Mouse (Mus musculus): Measurements from ENCODE around the gene Polr1d.

Polr1d gene

DNA sequence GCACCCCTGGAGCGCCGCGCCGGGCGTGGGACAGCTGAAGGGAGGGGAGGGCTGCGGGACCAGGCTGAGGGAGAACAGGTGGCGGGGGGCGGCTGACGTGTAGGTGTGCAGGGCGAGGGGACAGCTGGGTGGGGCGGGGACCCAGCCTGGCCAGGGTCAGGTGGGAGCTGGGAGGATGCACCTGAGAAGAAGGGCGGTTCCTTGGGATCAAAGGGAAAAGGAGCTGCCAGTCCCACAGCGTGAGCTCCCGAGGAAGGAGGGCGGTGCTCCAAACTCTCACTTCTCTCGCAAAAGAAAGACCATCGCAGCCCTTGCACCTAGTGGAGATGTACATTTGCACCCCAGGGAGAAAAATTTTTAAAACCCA lies at the start of gene Polr1d:
Gene Polr1d (plus strand): TSS at position 252 of the 367 bp plus-strand sequence.
- DNase-seq: no peak

DNA sequence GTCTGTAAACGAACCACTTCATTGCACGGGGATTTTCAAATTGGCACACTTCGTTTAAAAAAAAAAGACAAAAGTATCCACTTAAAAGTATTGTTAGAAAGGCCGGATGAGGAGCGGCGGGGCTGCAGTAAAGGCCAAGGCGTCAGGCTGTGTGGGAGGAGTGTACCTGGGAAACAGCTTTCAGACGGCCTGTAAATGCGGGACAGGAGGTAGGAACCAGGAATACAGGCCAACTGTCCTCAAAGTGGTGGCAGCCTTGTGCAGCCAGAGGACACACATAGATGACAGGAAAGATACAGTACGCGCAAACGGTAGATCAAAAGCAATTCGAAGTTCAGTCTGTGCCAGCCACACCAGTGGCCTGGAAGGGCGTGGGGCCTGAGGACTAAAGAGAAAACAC lies 45.6 kb upstream of the Polr1d start:
- no peak for DNase-seq

DNA sequence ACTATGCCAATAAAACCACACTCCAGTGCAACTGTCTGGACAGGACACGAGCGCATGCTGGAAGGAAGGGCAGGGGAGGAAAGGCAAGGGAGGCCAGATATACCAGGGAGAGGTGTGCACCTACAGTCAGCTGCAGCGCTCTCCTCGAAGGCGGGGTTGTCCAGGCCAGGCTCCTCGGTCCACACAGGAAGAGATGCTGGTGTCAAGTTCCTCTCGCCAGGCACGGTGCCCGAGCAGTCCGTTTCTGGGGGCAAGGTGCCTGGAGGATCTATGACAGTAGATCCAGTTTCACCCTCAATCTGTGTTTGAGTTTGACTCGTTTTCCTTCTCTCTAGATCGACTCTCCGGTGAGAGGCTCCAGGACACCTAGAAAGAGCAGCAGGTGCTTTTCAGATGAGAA lies 43.7 kb upstream of the Polr1d start:
- no peak for DNase-seq

DNA sequence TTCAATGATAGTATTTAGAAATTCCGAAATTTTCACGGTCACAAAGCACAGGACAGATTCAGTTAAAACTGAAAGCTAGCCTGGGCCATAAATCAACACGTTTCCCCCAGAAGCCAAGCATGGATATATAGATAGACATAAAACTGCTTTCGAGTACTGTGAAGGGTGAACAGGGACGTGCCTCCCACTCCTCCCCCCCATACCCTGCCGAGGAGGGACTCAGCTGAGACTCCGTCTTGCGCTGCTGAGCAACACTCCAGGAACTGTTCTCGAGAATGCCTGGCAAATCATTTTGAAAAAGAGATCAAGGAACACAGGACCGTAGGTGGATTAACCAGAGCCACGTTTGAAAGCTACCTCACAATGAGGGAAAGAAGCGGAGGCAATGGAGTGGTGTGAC lies 42.6 kb upstream of the Polr1d start:
- no peak for DNase-seq

DNA sequence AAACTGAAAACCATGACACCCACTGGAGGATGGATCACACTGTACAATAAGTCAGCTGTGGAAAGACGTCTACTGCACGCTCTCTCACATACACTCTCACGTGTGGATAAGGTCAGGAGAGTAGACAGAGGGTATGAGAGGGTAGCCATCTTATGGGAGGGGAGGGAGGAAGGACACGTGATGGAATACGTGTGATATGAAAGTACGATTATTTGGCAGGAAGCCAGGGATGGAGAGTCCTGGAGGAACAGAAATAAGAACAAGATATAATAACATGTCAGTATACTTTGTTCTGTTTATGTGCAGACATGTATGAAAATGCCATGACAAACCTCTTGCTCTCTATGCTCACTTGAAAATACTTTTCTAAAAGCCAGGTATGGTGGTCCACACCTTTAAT lies 41.5 kb upstream of the Polr1d start:
- DNase-seq: no peak

DNA sequence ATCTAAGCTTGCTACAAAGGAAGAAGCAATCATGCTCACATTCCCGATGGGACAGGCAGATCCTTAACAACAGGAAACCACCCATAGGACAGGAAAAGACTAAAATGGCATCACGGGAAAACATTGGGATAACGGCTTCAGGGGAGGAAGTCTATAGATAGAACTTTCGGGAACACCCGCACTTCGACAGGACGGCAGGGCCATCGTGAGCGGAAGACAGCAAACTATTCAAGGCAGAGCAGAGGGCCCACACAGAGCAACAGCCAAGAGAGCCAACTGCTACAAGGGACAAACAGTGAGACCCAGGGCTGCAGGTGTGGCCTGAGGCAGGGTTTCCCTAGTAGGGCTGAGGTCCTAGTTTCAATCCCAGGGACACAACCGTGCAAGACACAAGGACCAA lies 40.8 kb upstream of the Polr1d start:
- no peak for DNase-seq

DNA sequence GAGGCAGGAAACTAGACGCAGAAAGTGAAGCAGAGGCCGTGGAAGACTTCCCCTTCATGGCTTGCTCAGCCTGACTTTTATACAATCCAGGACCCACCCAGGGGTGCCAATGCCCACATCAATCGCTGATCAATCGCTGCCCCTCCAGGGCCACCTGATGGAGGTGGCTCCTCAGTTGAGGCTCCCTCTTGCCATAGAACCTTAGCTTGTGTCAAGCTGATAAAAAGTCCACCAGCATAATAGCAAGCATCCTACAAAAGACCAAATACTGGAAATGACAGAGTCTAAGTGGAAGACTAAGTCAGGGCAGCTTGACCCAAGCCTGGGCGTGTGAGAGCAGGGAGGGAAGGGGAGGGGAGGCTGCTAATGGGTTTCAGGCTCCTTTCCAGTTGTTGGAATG lies 40.2 kb upstream of the Polr1d start:
- DNase-seq: no peak

DNA sequence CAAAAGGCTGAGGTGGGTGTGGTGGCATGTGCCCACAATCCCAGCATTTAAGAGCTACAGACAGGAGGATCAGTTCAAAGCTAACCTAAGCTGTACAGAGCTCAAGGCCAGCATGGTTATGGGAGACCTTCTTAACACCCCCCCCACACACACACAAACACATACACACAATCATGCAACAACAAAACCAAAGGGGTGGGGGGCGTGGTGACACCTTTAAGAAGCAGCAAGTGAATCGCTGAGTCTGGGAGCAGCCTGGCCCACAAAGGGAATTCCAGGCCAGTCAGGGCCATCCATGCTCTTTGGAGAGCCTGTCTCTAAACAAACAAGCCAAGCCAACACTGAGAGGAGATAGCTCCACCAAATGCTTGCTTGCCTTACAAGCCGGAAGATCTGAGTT lies 39.2 kb upstream of the Polr1d start:
- DNase-seq: no peak

DNA sequence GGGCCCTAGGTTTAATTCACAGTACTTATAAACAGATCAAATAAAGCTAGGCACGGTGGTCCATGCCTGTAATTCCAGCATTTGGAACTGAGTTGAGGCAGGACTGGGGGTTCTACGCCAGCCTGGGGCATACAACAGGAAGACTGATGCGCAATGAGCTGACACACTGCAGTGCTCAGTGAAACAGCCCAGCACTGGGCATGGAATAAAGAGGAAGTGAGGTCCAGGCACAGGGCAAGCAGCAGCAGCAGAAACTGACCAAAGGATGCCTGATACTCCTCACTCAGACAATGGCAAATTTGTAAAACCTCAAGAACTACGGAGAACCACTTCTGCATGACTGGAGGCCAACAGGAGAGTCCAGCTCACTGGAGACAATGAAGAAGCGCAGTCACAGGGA lies 37.5 kb upstream of the Polr1d start:
- DNase-seq: no peak

DNA sequence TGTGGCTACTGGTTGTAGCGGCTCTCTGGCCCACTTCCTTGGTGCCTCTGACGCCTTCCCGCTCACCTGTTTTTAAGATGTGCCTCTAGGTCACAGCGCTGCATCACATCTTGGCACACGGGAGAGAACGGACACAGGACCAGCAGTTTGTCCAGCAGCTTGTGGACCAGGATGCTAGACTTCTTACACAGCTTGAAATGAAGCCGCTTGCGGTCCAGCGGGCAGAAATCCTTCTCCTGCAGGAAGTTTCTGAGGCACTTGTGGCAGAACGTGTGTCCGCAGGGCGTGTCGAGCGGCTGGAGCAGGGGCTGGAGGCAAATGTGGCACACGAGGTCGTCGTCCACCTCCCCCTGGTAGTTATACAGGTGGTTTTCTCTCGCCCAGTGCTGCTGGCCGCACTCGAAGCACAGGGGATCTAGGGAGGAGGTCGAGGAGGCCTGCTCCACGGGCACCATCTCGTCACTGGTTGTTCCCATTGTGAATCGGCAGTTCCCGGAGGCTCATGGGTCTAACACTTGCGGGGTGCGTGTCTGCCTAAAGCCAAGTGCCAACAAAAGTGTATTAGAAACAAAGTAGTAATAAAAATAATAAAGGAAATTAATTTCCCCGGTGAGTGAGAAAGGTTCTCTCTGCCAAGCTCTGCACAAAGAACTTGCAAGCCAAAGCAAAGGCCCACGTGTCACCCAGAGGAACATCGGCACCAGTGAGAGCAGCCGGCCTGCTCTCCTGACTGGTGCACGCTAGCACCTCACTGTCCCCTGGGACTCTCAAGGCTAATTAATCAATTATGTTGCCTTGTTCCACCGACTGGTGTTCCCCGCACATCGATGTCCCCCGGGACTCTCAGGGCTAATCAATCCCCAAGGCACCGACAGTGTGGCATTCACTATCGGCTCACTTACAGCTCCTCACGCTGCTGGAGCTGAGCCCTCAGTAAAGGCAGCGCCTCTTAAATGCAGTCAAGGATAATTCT lies 34.6 kb upstream of the Polr1d start:
- DNase-seq: no peak

DNA sequence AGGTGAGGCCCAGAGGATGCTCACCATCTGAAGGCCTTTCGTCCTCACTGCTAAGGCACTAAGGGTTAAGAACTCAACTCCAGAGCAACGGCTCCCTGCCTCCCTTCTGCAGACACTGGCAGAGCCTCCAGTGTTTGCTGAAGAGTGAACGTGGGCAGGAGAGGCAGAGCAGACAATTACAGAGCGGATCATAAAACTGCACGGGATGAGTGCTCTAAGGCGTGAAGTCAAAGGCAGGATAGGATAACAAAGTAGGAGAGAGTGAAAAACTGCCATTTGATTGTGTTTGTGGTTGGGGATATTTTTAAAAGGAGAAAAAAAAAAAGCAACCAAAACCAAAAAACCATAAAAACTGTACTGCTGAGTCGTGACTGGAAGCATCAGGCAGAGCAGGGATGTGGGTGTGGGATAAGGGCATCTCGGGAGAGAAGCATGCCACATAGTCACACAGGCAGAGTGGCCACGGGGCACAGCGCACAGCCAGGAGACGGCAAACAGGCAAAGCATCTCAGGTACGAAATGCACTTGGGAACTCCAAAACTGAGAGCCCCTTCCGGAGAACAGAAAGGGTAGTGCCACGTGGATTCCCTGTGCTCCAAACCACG lies 33.5 kb upstream of the Polr1d start:
- DNase-seq: no peak

DNA sequence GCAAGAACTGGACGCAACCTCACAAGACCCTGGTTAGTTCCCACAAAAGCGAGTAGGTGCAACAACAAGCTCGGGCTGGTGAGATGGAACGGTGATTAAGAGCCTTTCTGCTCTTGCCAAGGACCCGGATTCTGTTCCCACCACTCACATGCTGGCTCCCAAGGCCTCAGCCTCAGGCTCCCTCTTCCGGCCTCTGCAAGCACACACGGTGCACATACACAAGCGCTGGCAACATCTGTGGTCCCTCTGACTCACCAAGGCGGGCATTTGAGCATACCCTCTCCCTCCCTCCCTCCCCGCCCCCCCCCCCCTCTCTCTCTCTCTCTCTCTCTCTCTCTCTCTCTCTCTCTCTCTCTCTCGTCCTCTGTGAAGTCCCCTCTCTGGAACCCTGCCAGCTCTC lies 31.5 kb upstream of the Polr1d start:
- no peak for DNase-seq

DNA sequence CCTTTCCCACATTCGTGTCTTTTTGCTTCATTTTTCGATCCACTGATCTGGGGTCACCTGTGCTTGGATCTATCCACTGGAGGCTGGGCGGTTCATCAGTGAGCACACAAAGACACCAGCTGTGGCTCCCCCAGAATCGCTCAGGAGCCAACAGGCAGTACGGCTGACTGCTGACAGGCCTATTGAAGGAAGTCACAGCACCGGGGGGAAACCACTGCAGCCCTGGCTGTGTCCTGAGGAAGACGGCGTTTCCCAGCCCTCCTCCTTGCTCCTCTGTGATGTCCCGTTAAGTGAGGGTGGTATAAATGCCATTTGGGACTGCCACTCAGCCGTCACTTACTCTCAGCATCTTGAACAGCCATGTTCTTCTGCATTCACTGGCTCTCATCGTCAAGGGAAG lies 30.9 kb upstream of the Polr1d start:
- DNase-seq: no peak

DNA sequence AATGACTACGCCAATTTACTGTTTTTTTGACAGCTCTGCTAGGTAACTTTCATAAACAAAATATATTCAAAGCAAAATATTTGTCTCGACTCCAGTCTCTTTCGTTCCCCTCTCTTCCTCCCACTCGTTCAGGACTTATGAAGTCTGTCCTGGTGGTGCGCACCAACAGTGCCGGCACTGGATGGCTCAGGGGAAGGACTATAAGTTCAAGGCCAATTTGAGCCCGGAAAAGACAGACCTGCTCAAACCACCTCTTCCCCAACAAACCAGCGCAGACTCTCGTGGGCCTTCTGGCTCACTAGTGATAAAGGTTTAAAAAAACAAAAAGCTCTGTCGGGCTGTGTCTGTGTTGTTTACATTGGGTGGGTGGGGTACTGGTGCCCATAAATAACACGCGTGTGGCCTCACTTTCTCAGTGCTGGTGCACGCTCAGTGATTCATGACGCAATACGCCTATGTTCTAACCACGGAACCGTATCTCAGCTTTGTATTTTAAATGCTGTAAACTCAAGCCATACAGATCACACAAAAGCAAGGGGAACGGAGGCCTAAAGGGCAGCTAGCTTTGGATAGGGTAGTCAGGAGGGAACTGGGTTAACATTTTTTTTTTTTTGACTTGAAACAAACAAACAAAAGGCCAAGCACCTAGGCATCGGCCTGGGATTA lies 27.2 kb upstream of the Polr1d start:
- DNase-seq: no peak

DNA sequence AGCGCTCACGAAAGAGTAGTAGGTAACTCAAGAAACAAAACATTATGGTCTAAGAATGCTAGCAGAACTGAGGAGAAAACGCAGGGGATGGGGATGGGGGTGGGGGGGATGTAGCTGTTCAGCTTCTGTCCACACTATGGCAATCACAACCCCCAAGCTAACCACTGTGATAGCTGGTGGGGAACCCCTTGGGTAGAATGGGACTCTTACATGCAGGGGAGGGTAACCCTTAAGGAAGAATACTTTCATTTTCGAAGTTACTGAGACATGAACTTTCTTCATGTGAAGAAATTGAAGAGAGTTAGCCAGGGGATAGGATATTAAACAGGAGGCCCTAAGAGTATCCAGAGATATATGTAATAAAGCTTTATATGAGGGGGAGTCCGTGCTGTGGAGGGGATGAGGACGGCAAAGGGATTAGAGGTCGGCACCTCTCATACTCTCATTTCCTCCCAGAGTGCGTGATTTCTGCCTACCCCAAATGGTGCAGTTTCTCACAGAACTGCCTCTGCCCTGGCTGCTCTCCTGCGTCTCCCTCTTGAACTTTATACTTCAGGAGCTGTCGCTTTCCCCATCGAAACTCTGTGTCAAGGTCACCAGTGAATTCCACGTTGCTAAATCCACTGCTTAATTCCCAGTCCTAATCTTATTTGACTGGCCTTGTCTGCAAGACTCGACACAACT lies 25.9 kb upstream of the Polr1d start:
- DNase-seq: no peak

DNA sequence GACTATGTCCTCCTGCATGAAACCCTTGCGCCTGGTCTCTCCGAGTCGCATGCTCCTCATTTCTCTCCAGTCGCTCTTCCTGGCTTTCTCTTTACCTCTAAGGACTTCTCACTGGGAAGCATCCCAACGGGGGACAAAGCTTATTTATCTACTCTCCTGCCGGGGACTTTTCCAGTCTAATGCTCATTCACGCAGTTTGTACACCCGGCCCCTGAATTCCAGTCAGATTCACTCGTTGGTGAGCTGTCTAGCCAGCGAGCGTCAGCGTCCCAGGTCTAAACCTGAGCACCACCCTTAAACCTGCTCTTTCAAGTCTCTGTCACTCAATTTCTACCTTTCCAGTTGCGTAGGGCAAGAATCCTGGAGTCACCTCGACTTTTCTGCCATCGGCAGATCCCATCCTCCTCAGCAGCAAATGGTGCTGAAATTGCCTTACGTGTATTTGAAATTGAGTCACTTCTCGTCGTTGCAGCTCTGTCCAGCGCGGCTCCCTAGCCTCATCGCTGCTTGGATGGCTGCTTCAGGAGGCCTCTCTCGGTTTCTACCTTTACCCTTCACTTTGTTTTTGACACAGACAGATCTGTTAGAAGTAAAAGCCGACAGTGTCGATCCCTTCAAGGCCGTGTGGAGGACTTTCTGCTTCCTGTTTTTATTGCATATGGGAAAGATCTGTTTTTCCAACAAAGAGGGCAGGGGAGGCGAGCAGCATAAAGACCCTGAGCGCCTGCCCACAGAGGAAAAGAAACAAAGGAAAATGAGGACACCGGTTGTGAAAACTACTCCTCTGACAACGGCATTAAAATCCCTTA lies 25.1 kb upstream of the Polr1d start:
- DNase-seq: no peak

DNA sequence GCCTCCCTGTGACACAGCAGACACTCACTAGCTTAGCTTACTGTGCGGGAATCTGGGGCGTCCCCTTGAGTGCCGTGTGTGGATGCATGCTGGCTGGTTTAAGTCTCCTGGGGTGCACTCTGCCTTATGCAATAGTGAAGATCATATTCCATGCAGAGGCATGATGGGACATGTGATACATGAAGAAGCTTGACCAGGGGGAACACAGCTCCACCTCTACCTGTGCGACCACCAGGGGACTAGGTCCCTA lies 24.6 kb upstream of the Polr1d start:
- DNase-seq: no peak

DNA sequence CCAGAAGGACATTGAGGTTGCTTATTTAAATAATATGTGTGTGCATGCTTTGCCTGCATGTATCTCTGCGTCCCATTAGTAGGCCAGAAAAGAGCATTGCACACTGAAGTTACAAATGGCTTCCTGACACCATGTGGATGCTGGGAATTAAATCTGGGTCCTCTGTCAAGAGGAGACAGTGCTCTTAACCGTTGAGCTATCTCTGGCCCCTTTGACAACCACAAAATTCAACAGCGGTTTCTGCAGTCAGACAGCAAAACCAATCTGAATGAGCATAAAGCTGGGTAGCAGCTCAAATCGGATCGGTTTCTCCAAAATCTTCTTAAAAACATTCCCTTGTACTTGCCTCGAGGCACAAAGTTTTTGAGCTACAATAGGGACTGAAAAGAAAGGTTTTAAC lies 23.8 kb upstream of the Polr1d start:
- DNase-seq: no peak

DNA sequence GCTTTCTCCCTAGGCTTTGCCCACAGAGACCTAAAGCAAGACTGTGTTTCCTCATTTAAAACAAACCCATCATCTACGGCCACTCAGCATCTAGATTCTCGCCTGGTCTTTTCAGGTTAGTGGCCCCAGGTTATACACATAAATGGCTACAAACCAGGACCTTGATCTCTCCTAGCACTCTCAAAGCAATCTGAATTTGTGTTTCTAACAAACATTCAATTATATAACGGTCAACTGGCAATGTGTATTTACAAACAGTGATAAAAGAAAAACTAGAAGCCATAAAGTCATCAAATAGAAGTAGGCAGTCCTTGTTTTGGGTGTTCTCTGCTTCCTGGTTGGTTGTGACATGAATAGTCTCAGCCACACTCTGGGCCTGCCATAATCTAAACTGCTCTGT lies 23.4 kb upstream of the Polr1d start:
- no peak for DNase-seq

DNA sequence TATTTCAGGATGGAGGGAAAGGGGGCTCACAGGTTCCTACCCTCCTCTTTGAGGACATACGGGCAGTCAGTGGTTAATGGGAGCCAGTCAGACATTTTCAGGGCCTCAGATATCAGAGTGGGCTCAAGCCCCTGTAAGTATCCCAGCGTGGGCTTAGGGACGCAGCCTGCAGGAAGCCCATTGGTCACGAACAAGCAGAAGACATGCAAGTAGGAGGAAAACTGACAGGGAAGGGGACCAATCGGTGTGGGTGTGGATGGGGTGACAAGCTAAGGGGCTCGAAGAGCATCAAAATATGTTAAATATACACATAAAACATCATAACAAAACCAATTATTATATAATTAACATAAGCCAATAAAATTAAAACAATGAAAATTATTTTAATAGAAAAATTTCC lies 22.5 kb upstream of the Polr1d start:
- DNase-seq: peak; percentile 30

DNA sequence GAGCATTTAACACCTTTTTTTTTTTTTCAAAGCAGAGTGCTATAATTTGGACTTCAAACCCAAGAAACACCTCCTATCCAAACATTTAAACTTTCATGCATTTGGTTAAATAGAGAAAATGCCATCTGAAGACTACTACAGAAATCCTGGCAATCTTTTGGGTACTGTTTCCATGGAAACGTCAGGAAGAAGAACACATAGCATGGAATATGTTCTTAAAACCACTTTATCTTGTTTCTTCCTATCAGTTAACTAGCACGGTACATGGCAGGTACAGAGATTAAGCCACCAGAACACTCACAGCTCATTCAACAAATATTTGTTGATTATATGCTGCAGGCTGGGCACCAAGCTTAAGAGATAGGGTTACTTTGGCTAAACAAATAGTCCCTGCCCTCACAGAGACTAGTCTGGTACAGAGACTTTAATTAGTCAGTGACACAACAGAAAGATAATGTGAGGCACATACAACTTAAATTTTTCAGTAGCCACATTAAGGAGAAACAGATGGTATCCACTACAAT lies 22.0 kb upstream of the Polr1d start:
- no peak for DNase-seq

DNA sequence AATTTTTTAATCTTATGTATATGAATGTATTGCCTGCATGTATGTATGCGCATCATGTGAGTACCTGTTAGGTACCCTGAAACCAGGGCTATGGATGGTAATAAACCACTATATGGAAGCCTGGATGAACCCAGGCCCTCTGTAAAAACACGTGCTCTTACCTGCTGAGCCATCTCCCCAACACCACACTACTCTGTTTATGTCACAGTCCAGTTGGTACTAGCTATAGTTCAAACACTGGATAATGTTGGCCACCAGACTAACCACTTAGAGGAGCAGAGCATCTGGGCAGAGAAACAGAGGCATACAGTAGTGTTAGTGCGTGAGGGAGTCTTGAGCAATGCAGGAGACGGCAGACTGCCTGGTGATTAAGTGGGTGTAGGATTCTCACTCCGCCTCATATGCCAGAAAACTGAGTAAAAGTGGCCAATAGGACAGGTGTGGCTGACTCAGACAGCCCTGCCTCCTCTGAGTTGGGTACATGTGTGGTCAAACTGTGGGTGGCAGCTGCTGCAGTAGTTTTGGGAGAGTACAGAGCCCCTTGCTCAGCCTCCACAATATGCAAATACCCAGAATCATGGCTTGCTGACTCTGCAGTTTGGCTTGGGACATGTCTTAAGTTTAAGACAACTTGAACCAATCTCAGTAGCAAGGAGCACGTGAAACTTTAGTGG lies 21.1 kb upstream of the Polr1d start:
- no peak for DNase-seq
